Mouse (Mus musculus) cerebellum, adult 2 months (tissue): ENCODE results near the gene Macf1. TPM values are rescaled to one million over a fixed set of nuclear protein-coding genes. Genes with fewer than 3 reads are reported as not detected.
A peak's percentile ranks its signal among the peaks of the same experiment; 100 is the strongest.
"Not testable (repeated sequence)": the region's sequence is repeated elsewhere in the genome, so short reads cannot be mapped to it uniquely, and the experiment has no call there.

ENCODE experiments used
- DNase-seq, 2 experiments: peaks; one replicate each; pipeline ENCODE4 v3.0.0; 2021
- H3K27ac ChIP-seq: fragments of 200-500 bp; 2 replicates; pipeline ENCODE4 v1.5.1; 2012; ENCODE audit warnings: low read length, control low read depth, inconsistent platforms; ENCODE audit not compliant: insufficient read depth
- H3K27me3 ChIP-seq: fragments of 200-500 bp; 2 replicates; pipeline ENCODE4 v1.6.1; 2012; ENCODE audit warnings: inconsistent platforms, mild to moderate bottlenecking, low read length, moderate library complexity; ENCODE audit not compliant: control insufficient read depth, insufficient read depth
- H3K4me1 ChIP-seq: fragments of 200-500 bp; 2 replicates; pipeline ENCODE4 v1.6.1; 2011; ENCODE audit warnings: low read length; ENCODE audit not compliant: control insufficient read depth, insufficient read depth
- H3K4me3 ChIP-seq: fragments of 200-500 bp; replicated peaks from 2 replicates; pipeline ENCODE3; 2011; ENCODE audit warnings: mild to moderate bottlenecking, low read depth, low read length, control low read depth; ENCODE audit not compliant: insufficient read depth
- CTCF ChIP-seq: fragments of 200-500 bp; IDR thresholded peaks from 2 replicates; pipeline ENCODE4 v1.5.1; 2011; ENCODE audit warnings: low read depth, mild to moderate bottlenecking, control low read depth, low read length, moderate library complexity, borderline replicate concordance; ENCODE audit not compliant: insufficient read depth
- POLR2A ChIP-seq: fragments of 200-500 bp; IDR thresholded peaks from 2 replicates; pipeline ENCODE4 v1.6.1; 2011; ENCODE audit warnings: low read length, control low read depth, borderline replicate concordance; ENCODE audit not compliant: insufficient read depth
- WGBS: fragments of 180-500 bp; shearing (Covaris S2); methylation state at CpG from one replicate; pipeline ENCODE4 v1.1.7; 2018; 5-methylcytosine and 5-hydroxymethylcytosine counted together
- polyA plus RNA-seq: library from polyadenylated mRNA; depleted of rRNA; stranded (reverse); fragments of >200 nt; gene quantifications from 2 replicates; pipeline ENCODE4 v1.2.3, GENCODE M21; 2012

Gene Macf1
- polyA plus RNA-seq, 1 experiment, result 193 TPM

DNA sequence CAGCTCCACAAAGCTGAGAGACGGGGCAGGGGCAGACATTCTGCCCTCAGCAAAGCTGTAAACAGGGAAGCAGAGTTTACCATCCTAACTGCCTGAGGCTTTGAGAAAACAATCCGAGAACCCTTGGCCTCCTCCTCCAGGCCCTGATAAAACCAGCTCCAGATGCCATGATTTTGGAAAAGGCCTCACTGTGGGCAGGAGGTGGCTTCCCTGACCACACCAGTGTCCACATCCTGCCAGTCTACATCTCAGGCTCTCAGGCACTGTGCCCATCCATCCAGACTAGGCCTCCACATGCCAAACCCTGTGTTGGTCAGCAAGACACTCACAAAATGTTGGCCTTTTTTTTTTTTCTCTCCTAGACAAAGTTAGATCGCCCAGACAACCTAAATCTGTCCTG is 350.0 kb downstream of the Macf1 start:
- H3K27me3 ChIP-seq, result no peaks in the 10 kb centered on the region
- no peak overlapping the region for H3K4me3 ChIP-seq
- no peak for DNase-seq
- 76% methylated on average over 3 of the region's 3 CpGs for WGBS
- H3K27ac ChIP-seq, result no peak overlapping the region
- no peaks in the 10 kb centered on the region for H3K4me1 ChIP-seq
- no peak for TF ChIP-seq CTCF

DNA sequence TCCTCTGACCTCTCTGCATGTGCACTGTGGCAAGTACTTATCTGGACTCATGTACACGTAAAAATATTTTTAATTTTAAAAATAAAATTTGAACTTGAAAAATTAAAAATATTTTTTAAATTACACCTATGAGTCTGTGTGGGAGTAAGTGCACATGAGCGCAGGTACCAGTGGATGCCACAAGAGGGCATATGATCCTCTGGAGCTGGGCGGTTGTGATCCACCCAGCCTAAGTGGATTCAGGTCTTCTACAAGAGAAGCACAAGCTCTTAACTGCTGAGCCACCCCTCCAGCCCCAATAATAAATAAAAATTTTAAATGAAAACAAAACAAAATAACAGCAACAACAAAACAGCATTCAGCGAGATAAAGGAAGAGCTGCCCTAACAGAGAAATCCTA is 351.0 kb downstream of the Macf1 start:
- no peak for DNase-seq
- 98% methylated on average over 4 of the region's 4 CpGs for WGBS
- H3K27me3 ChIP-seq, result no peaks in the 10 kb centered on the region
- TF ChIP-seq POLR2A (no peak), CTCF (no peak)
- H3K4me3 ChIP-seq, result no peak overlapping the region
- H3K27ac ChIP-seq, result no peak overlapping the region
- peaks cover 4% of the 10 kb centered on the region; the same call in 1 of the 2 replicates for H3K4me1 ChIP-seq

DNA sequence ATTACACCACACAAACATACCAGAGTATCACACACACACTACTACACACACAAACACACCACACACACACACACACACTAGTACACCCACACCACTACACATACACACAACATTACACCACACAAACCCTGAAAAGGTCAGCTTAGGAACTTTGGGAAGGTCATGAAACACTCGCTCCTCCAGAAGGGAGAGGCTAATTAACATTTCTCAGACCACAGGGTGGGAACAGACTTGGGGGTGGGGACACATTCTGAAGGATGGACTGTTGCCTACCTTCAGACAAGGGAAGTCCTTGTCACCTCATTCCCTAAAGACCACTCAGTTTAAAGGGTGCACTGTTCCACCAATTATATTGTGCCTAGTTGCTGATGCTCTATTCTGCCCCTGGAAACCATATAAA is 352.2 kb downstream of the Macf1 start:
- not testable (repeated sequence) for H3K4me1 ChIP-seq, DNase-seq, H3K4me3 ChIP-seq, H3K27me3 ChIP-seq, H3K27ac ChIP-seq
- 67% methylated on average over 1 of the region's 1 CpGs for WGBS

DNA sequence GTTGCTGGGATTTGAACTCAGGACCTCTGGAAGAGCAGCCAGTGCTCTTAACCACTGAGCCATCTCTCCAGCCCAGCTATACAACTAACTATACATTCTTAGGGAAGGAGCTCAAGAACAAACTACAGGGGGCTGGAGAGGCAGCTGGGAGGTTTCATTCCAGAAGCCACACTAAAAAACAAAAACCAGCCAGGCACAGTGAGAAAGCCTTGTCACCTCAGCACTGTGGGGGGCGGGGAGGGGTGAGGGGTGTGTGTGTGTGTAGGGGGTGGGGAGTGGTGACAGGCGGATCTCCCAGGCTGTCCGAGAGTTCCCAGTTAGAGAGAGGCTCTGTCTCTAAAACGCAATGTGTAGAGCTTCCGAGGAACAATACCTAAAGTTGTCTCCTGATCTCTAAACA is 352.8 kb downstream of the Macf1 start:
- no peak for TF ChIP-seq CTCF
- no peak for TF ChIP-seq POLR2A
- H3K4me3 ChIP-seq, result no peak overlapping the region
- WGBS, result 82% methylated on average over 5 of the region's 5 CpGs
- H3K27ac ChIP-seq, result no peak overlapping the region
- H3K4me1 ChIP-seq, result peaks cover 4% of the 10 kb centered on the region; the same call in 1 of the 2 replicates
- no peaks in the 10 kb centered on the region for H3K27me3 ChIP-seq
- DNase-seq, result no peak

DNA sequence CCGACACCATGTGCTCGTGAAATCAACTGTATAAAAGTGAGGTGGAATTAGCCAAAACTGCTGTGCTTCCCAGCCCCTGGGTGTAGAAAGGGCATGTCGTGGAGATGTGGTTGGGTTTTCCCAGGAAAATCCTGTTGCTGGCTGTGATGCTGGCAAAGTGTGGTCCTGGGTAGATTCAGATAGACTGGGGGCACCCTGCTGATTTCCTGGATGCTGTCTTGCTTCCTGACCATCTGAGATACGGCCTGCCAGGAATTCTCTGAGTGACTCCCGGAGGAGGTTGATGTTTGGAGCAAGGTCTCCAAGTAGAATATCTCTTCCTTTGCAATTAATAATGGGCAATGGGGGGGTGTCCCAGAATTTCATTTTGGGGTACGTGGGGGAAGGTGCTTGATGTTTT is 355.2 kb downstream of the Macf1 start:
- WGBS, result 19% methylated on average over 6 of the region's 6 CpGs
- TF ChIP-seq CTCF, result no peak
- TF ChIP-seq POLR2A, result no peak
- Histone ChIP-seq H3K4me1 (peaks cover 4% of the 10 kb centered on the region; the same call in 1 of the 2 replicates), H3K27ac (no peak overlapping the region), H3K4me3 (no peak overlapping the region), H3K27me3 (no peaks in the 10 kb centered on the region)
- peak; percentile 40 to 68 for DNase-seq

DNA sequence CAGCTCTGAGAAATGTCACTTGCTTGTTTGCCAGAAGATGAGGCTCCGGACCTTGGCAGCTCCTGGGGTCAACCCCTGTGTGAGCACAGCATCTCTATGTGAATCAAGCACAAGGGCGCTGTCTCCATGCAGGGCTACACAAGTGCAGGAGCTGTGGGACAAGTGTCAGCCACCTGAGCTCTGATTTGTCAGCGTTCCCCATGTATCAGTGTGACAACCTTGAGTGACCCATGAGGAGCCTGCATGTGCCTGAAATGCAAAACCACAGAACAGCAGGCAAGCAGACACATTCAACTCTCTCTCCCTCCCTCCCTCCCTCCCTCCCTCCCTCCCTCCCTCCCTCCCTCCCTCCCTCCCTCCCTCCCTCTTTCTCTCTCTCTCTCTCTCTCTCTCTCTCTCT is 356.5 kb downstream of the Macf1 start:
- WGBS, result 64% methylated on average over 3 of the region's 3 CpGs
- no peaks in the 10 kb centered on the region for H3K27me3 ChIP-seq
- DNase-seq, result no peak
- H3K27ac ChIP-seq, result no peak overlapping the region
- H3K4me3 ChIP-seq, result no peak overlapping the region
- TF ChIP-seq POLR2A (no peak), CTCF (no peak)
- peaks cover 4% of the 10 kb centered on the region; the same call in 1 of the 2 replicates for H3K4me1 ChIP-seq

DNA sequence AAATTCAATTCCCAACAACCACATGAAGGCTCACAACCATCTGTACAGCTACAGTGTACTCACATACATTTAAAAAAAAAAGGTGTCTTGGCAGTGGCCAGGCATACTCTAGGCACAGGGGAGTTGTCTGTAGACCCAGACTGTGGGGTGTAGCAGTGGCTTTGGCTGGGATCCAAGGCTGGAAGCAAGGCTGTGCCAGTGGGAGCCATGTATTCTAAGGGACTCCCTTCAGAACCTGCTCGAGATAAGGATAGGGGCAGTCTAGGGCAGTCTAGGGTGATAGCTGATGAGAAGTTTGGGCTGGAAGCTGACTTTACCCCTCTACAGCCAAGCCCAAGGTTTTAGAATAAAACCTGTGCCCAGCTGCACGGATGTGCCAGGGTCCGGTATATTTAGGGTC is 358.1 kb downstream of the Macf1 start:
- 62% methylated on average over 3 of the region's 3 CpGs for WGBS
- no peaks in the 10 kb centered on the region for H3K27me3 ChIP-seq
- no peak for DNase-seq
- no peak overlapping the region for H3K4me3 ChIP-seq
- H3K27ac ChIP-seq, result no peak overlapping the region
- peaks cover 4% of the 10 kb centered on the region; the same call in 1 of the 2 replicates for H3K4me1 ChIP-seq
- TF ChIP-seq CTCF, result no peak
- TF ChIP-seq POLR2A, result no peak

DNA sequence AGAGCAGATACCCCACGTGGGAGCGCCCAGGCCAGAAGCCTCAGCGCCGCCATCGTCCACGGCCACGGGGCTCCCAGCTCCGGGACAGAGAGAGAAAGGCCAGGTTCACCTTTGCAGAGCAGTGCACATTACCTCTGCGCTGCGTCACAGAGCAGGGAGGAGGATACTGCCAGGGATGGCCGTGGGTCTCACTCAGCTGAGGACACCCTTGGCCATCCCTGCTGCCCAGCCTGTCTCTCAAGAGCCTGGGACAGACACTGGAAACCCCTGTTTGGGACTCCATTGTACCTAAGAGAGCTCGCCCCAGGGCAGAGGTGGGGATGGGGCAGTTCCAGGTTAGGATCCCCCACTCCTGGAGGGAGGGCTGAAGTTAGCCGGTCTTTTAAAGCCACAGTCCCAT is 360.6 kb downstream of the Macf1 start, which contains the start of gene Oxct2a:
TSS of gene Oxct2a (minus strand) at position 101 of the 400 bp plus-strand sequence.
- H3K4me1 ChIP-seq, result no peaks in the 10 kb centered on the region; the same call in 1 of the 2 replicates
- no peak for TF ChIP-seq POLR2A
- TF ChIP-seq CTCF, result no peak
- H3K27ac ChIP-seq, result no peak within 1 kb of the TSS
- H3K4me3 ChIP-seq, result no peak within 1 kb of the TSS
- 21% methylated on average over 13 of the region's 13 CpGs for WGBS
- H3K27me3 ChIP-seq, result no peaks in the 10 kb centered on the region; the same call in 1 of the 2 replicates
- no peak for DNase-seq

DNA sequence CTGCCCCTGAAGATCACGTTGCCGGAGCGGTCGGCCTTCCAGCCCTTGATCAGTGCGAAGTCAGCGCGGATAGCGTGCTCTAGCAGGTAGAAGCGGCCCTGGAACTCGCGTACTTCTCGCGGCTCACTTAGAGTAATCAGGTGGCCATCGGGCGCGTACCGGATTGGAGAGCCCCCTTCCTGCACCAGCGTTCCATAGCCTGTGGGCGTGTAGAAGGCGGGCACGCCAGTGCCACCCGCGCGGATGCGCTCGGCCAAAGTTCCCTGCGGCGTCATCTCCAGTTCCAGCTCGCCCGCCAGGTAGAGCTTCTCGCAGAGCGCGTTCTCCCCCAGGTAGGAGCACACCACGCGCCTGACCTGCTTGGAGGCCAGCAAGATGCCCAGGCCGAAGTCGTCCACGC is 361.2 kb downstream of the Macf1 start:
- not testable (repeated sequence) for H3K27me3 ChIP-seq, H3K4me3 ChIP-seq, H3K4me1 ChIP-seq, DNase-seq, H3K27ac ChIP-seq
- 11% methylated on average over 28 of the region's 38 CpGs for WGBS
